Mouse (Mus musculus) CH12.LX (cell line): ENCODE data around the gene Stk10. TPM values are rescaled to one million over a fixed set of nuclear protein-coding genes. Genes with fewer than 3 reads are reported as not detected.
A peak's percentile ranks its signal among the peaks of the same experiment; 100 is the strongest.

Source experiments
- DNase-seq: peaks from one replicate; pipeline ENCODE4 v3.0.0-alpha.2; 2013; ENCODE audit errors: extremely low read depth
- H3K27ac ChIP-seq: 2 replicates; pipeline ENCODE4 v1.5.1; 2012; ENCODE audit warnings: low read depth, mild to moderate bottlenecking, control low read depth, moderate library complexity; ENCODE audit not compliant: insufficient read depth
- H3K27me3 ChIP-seq: replicated peaks from 2 replicates; pipeline ENCODE3; 2012; ENCODE audit warnings: inconsistent platforms
- H3K36me3 ChIP-seq, 2 experiments: replicated peaks in 1 of 2; 2 replicates each; pipeline versions ENCODE3 to v1.6.1; 2012; ENCODE audit warnings: inconsistent platforms in 1 of 2, low read length in 1 of 2, mild to moderate bottlenecking in 1 of 2, mixed read lengths in 1 of 2, moderate library complexity in 1 of 2; ENCODE audit not compliant: control insufficient read depth in 1 of 2, insufficient read depth in 1 of 2
- H3K4me1 ChIP-seq, 2 experiments: 2 replicates each; pipeline ENCODE4 v1.6.1; 2012; ENCODE audit warnings: inconsistent platforms in 1 of 2, moderate library complexity in 1 of 2; ENCODE audit not compliant: insufficient read depth in 2 of 2, control insufficient read depth in 1 of 2
- H3K4me2 ChIP-seq: 2 replicates; pipeline ENCODE4 v1.6.1; 2012; ENCODE audit warnings: low read depth, mild to moderate bottlenecking, control low read depth; ENCODE audit not compliant: poor library complexity, insufficient read depth, severe bottlenecking
- H3K4me3 ChIP-seq, 3 experiments: fragments of 150-350 bp in 1 of 3; sonication (generic) in 1 of 3; replicated peaks in 1 of 3; 2 replicates each; pipeline versions ENCODE3 to v1.5.1; 2011 to 2012; ENCODE audit warnings: low read depth in 2 of 3, low read length in 2 of 3, mild to moderate bottlenecking in 2 of 3, moderate library complexity in 2 of 3, control low read depth in 1 of 3, improper control_type of control experiment in 1 of 3, inconsistent platforms in 1 of 3, mixed read lengths in 1 of 3; ENCODE audit not compliant: poor library complexity in 1 of 3
- H3K79me2 ChIP-seq: replicated peaks from 2 replicates; pipeline ENCODE4 v1.6.1; 2012; ENCODE audit warnings: mild to moderate bottlenecking, moderate library complexity; ENCODE audit not compliant: control insufficient read depth, poor library complexity, insufficient read depth, severe bottlenecking; ENCODE audit errors: extremely low read depth
- H3K9ac ChIP-seq: 2 replicates; pipeline ENCODE4 v1.6.1; 2012; ENCODE audit warnings: low read depth, mild to moderate bottlenecking, control low read depth, moderate library complexity; ENCODE audit not compliant: insufficient read depth
- H3K9me3 ChIP-seq: replicated peaks from 2 replicates; pipeline ENCODE3; 2012; ENCODE audit warnings: low read length, inconsistent platforms, mixed read lengths
- CHD1 ChIP-seq: IDR thresholded peaks from 2 replicates; pipeline ENCODE4 v1.6.1; 2012; ENCODE audit warnings: low read depth, low read length, improper control_type of control experiment, inconsistent platforms
- E2F4 ChIP-seq: IDR thresholded peaks from 2 replicates; pipeline ENCODE4 v1.6.1; 2011; ENCODE audit warnings: low read depth, low read length, improper control_type of control experiment; ENCODE audit not compliant: insufficient replicate concordance
- ELF1 ChIP-seq: IDR thresholded peaks from 2 replicates; pipeline ENCODE4 v1.6.1; 2014; ENCODE audit warnings: low read depth, mild to moderate bottlenecking, inconsistent platforms, low read length, improper control_type of control experiment
- JUN ChIP-seq: IDR thresholded peaks from 2 replicates; pipeline ENCODE4 v1.6.1; 2011; ENCODE audit warnings: low read depth, mild to moderate bottlenecking, low read length, improper control_type of control experiment, moderate library complexity; ENCODE audit not compliant: insufficient read depth
- MAZ ChIP-seq: IDR thresholded peaks from 2 replicates; pipeline ENCODE4 v1.6.1; 2012; ENCODE audit warnings: low read depth, mild to moderate bottlenecking, inconsistent platforms, low read length, improper control_type of control experiment, moderate library complexity
- NELFE ChIP-seq: IDR thresholded peaks from 2 replicates; pipeline ENCODE4 v1.6.1; 2011; ENCODE audit warnings: low read depth, low read length, improper control_type of control experiment
- PAX5 ChIP-seq: IDR thresholded peaks from 2 replicates; pipeline ENCODE4 v1.6.1; 2012; ENCODE audit warnings: low read length, inconsistent platforms, mixed read lengths
- RCOR1 ChIP-seq: conservative IDR thresholded peaks from 2 replicates; pipeline ENCODE4 v1.6.1; 2012; ENCODE audit warnings: low read depth, mild to moderate bottlenecking, inconsistent platforms, low read length, improper control_type of control experiment
- SIN3A ChIP-seq: IDR thresholded peaks from 2 replicates; pipeline ENCODE4 v1.6.1; 2012; ENCODE audit warnings: low read length, improper control_type of control experiment, inconsistent platforms
- SMC3 ChIP-seq: IDR thresholded peaks from 2 replicates; pipeline ENCODE4 v1.6.1; 2011; ENCODE audit warnings: low read depth, low read length, improper control_type of control experiment
- TBP ChIP-seq: conservative IDR thresholded peaks from 2 replicates; pipeline ENCODE4 v1.6.1; 2011; ENCODE audit warnings: low read depth, low read length, improper control_type of control experiment
- USF2 ChIP-seq: conservative IDR thresholded peaks from 2 replicates; pipeline ENCODE4 v1.6.1; 2011; ENCODE audit warnings: low read depth, low read length, improper control_type of control experiment
- ZMIZ1 ChIP-seq: IDR thresholded peaks from 2 replicates; pipeline ENCODE4 v1.6.1; 2012; ENCODE audit warnings: low read depth, mild to moderate bottlenecking, inconsistent platforms, low read length, improper control_type of control experiment
- ZNF384 ChIP-seq: IDR thresholded peaks from 2 replicates; pipeline ENCODE4 v1.6.1; 2012; ENCODE audit warnings: low read depth, low read length, improper control_type of control experiment, inconsistent platforms
- dilution Hi-C: fragments of 300-500 bp; cut with MboI; formaldehyde crosslinking; loops from 2 replicates; pipeline ENCODE4 v1.14.3; 2020; ENCODE audit warnings: low sequenced_read_pairs; ENCODE audit not compliant: extremely low pct_unique_long_range_greater_than_20kb, extremely low pct_ligation_motif_present
- in situ Hi-C: fragments of 300-500 bp; cut with MboI; formaldehyde crosslinking; loops from 3 replicates; pipeline ENCODE4 v1.14.3; 2019; ENCODE audit warnings: low sequenced_read_pairs, low pct_ligation_motif_present, low pct_unique_long_range_greater_than_20kb, mixed read lengths
- polyA plus RNA-seq: library from polyadenylated mRNA; unstranded; fragments of >175 nt; gene quantifications from 2 replicates; pipeline ENCODE4 v1.2.1, GENCODE M21; 2012; ENCODE audit warnings: low read depth; ENCODE audit not compliant: insufficient read length
- total RNA-seq, 2 experiments: library from RNA; depleted of rRNA; stranded (reverse); fragments of 300-350 nt in 1 of 2; fragments of >200 nt in 1 of 2; gene quantifications; 2 replicates each; pipeline ENCODE4 v1.2.3; 2012 to 2014

Gene Stk10
- total and polyA plus RNA-seq, 3 experiments, result 20.0 to 40.3 (median 23.2) TPM

DNA sequence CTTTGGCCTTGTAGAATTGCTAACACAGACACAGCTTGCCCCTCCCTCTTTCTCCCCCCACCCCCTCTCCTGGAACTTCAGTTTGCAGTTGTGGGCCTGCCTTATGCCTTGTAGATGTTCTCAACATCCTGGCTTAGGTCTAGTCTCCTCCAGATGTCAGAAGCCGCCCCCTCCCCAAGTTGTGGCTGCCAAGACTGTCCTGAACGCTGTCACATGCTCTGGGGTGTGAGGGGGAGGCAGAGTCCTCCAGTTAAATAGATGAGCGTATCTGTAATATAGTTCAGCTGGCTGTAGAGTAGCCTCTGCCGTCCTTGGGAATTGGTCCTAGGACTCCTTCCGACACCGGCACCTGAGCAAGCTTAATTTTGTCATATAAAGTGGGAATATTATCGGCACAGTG is 6.6 kb downstream of the Stk10 start:
- dilution Hi-C loops (no loop called here), in situ Hi-C loops (loop anchor here (5.0 to 10.0 kb wide), 2 partner anchors 53 to 165 kb away; no protein-coding TSS in a partner anchor)
- Histone ChIP-seq H3K4me1 (peaks cover 39 to 100% of the 10 kb centered on the region in 2 experiments), H3K4me3 (no peak overlapping the region), H3K36me3 (peaks cover 0 to 43% of the 10 kb centered on the region in 2 experiments), H3K27me3 (no peaks in the 10 kb centered on the region), H3K27ac (no peak overlapping the region), H3K79me2 (no peaks in the 10 kb centered on the region), H3K9me3 (no peaks in the 10 kb centered on the region), H3K9ac (no peak overlapping the region), H3K4me2 (no peak overlapping the region)
- no peak for TF ChIP-seq E2F4
- DNase-seq, result no peak

DNA sequence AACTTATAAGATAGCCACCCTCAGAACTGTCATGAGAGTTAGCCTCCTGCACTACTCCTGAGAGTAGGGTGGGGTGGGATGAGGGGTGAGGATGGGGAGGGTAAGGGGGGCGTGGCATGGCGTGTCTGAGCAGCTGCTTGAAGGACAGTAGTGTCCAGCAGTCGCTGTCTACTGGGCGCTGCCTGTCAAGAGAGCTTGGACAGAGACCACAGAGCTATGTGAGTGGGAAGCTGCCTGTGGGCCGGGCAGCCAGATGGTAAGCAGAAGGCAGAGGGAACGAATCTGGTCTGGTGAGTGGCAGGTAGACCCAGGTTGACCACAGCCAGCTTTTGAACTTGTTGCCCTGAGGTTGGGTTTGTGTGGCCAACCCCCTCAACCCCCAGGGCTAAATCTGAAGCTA is 7.4 kb downstream of the Stk10 start:
- no peak overlapping the region for H3K9ac ChIP-seq
- H3K4me1 ChIP-seq, result peaks cover 39 to 100% of the 10 kb centered on the region in 2 experiments
- DNase-seq, result no peak
- no peak overlapping the region for H3K27ac ChIP-seq
- no peaks in the 10 kb centered on the region for H3K27me3 ChIP-seq
- H3K4me3 ChIP-seq, result no peak overlapping the region
- no peaks in the 10 kb centered on the region for H3K79me2 ChIP-seq
- H3K9me3 ChIP-seq, result no peaks in the 10 kb centered on the region
- dilution Hi-C loops (no loop called here), in situ Hi-C loops (no loop called here)
- TF ChIP-seq ELF1, result no peak
- TF ChIP-seq E2F4, result no peak
- no peak for TF ChIP-seq TBP
- no peak for TF ChIP-seq ZNF384
- TF ChIP-seq SIN3A, result no peak
- no peak overlapping the region for H3K4me2 ChIP-seq
- peaks cover 0 to 48% of the 10 kb centered on the region in 2 experiments for H3K36me3 ChIP-seq

DNA sequence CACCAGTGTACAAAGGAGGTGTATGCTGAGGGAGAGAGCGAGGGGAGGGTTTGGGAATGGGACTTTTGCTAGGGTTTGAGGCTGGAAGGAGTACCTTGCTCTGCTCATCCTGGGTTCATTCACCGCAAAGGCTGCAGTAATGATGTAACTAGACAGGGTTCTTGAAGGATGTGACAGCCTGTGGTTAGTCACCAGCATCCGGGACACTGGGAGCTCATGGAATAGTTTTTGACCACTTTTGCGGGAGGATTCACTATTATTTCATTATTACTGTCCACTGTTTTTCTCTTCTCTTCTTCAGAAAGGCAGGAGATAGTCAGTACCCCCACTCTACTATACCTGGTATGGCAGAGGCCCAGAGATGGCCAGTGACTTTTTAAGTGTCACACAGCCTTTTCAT is 9.1 kb downstream of the Stk10 start:
- peak overlapping the region; percentile 58 for H3K9ac ChIP-seq
- H3K4me1 ChIP-seq, result peaks cover 37 to 98% of the 10 kb centered on the region in 2 experiments
- dilution Hi-C loops, result no loop called here
- in situ Hi-C loops, result no loop called here
- H3K36me3 ChIP-seq, result peaks cover 0 to 49% of the 10 kb centered on the region in 2 experiments
- H3K27me3 ChIP-seq, result no peaks in the 10 kb centered on the region
- no peaks in the 10 kb centered on the region for H3K79me2 ChIP-seq
- no peaks in the 10 kb centered on the region for H3K9me3 ChIP-seq
- peak overlapping the region; percentile 92 for H3K27ac ChIP-seq
- H3K4me2 ChIP-seq, result peak overlapping the region; percentile 76
- no peak for DNase-seq
- TF ChIP-seq JUN, result no peak
- TF ChIP-seq NELFE, result peak; percentile 31; the same call in 1 of the 2 replicates
- no peak for TF ChIP-seq MAZ
- TF ChIP-seq CHD1, result 0 out of 2 replicates have a peak, but pooled peaks have one; percentile 31
- no peak for TF ChIP-seq USF2
- no peak for TF ChIP-seq SMC3
- no peak for TF ChIP-seq PAX5
- TF ChIP-seq ZMIZ1, result 0 out of 2 replicates have a peak, but pooled peaks have one; percentile 8
- TF ChIP-seq RCOR1, result peak; percentile 49; the same call in 1 of the 2 replicates
- TF ChIP-seq, all 38 proteins: peak for 4
- H3K4me3 ChIP-seq, result peak overlapping the region in 2 of 3 experiments; percentile 8 to 34
